Mouse (Mus musculus): ENCODE data around the gene Cep72. TPM values are rescaled to one million over a fixed set of nuclear protein-coding genes. Genes with fewer than 3 reads are reported as not detected.

The Cep72 gene
- total and polyA plus RNA-seq, 3 experiments = 3.4 to 16.3 (median 11.2) TPM

- DNase-seq (ENCODE audit: low spot score) (no peak), ATAC-seq (ENCODE audit: extremely low read depth, insufficient number of reproducible peaks, low FRiP score, poor library complexity, severe bottlenecking) (no peak)
- TF ChIP-seq TAL1 (conservative IDR thresholded peaks at IDR 0.05; ENCODE audit: low read depth, low read length) = no peak
- Histone ChIP-seq H3K4me3 (ENCODE audit: low read depth, low read length) (no peak overlapping the region), H3K27me3 (ENCODE audit: insufficient read depth, low read length) (peaks cover 5% of the 10 kb centered on the region; the same call in 1 of the 2 replicates), H3K9me3 (replicated peaks) (no peaks in the 10 kb centered on the region), H3K36me3 (replicated peaks) (no peaks in the 10 kb centered on the region), H3K4me1 (ENCODE audit: insufficient read depth, low read depth, low read length) (no peaks in the 10 kb centered on the region)
These were observed 70.8 kb downstream of the Cep72 start for GRCm38 (mm10) chr13:73991267-73991666.

DNA sequence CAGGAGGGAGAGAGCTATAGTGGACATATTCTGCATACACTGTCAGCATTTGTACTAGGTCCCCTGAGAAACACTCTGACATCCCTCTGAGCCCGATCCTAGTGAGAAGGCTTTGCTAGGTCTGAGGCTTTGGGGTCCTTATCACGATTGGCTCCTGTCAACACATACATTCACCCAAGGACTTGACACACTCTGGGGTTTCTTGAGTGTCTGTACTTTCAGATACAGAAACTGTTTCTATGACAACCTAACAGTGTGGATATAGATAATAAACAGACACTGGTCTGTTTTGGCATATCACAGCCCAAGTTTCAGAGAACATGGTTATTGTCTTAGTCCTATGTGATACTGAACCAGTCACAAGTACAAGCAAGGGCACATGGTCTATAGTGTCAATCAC lies 71.3 kb downstream of the Cep72 start:
- Histone ChIP-seq H3K4me3 (ENCODE audit: low read depth, low read length) (no peak overlapping the region), H3K4me1 (ENCODE audit: insufficient read depth, low read depth, low read length) (no peaks in the 10 kb centered on the region), H3K9me3 (replicated peaks) (no peaks in the 10 kb centered on the region), H3K36me3 (replicated peaks) (no peaks in the 10 kb centered on the region), H3K27me3 (ENCODE audit: insufficient read depth, low read length) (peaks cover 5% of the 10 kb centered on the region; the same call in 1 of the 2 replicates)
- TF ChIP-seq CTCF (IDR thresholded peaks at IDR 0.05; ENCODE audit: low read depth, low read length) (no peak), TAL1 (conservative IDR thresholded peaks at IDR 0.05; ENCODE audit: low read depth, low read length) (no peak), GATA2 (IDR thresholded peaks at IDR 0.05; ENCODE audit: borderline replicate concordance, low read depth, low read length) (no peak), GATA1 (IDR thresholded peaks at IDR 0.05; ENCODE audit: borderline replicate concordance, low read length) (no peak), POLR2AphosphoS5 (IDR thresholded peaks at IDR 0.05; ENCODE audit: insufficient replicate concordance, low read depth, low read length) (no peak)
- DNase-seq (ENCODE audit: low spot score) = no peak
- ATAC-seq (ENCODE audit: extremely low read depth, insufficient number of reproducible peaks, low FRiP score, poor library complexity, severe bottlenecking) = no peak

- ATAC-seq (ENCODE audit: extremely low read depth, insufficient number of reproducible peaks, low FRiP score, poor library complexity, severe bottlenecking) = no peak
- Histone ChIP-seq H3K36me3 (replicated peaks) (no peaks in the 10 kb centered on the region), H3K4me1 (ENCODE audit: insufficient read depth, low read depth, low read length) (no peaks in the 10 kb centered on the region), H3K9me3 (replicated peaks) (no peaks in the 10 kb centered on the region), H3K27me3 (ENCODE audit: insufficient read depth, low read length) (peaks cover 5% of the 10 kb centered on the region; the same call in 1 of the 2 replicates), H3K4me3 (ENCODE audit: low read depth, low read length) (no peak overlapping the region)
- no peak for TF ChIP-seq TAL1 (conservative IDR thresholded peaks at IDR 0.05; ENCODE audit: low read depth, low read length)
- TF ChIP-seq GATA1 (IDR thresholded peaks at IDR 0.05; ENCODE audit: borderline replicate concordance, low read length) = no peak
- no peak for TF ChIP-seq GATA2 (IDR thresholded peaks at IDR 0.05; ENCODE audit: borderline replicate concordance, low read depth, low read length)
- TF ChIP-seq CTCF (IDR thresholded peaks at IDR 0.05; ENCODE audit: low read depth, low read length) = no peak
- no peak for TF ChIP-seq POLR2AphosphoS5 (IDR thresholded peaks at IDR 0.05; ENCODE audit: insufficient replicate concordance, low read depth, low read length)
- DNase-seq (ENCODE audit: low spot score) = no peak
These were observed 71.8 kb downstream of the Cep72 start for GRCm38 (mm10) chr13:73990325-73990724.

Other genes starting within 250 kb of the Cep72 start
- not detected in 2 replicates for gene Nkd2, start 214.7 kb downstream of the Cep72 start, total RNA-seq (2014; fragmentation: Nextera tagmentation)
- gene Nkd2, start 214.7 kb downstream of the Cep72 start, total RNA-seq (2017) = 0.06 and 0.27 TPM in 2 replicates
- not detected in 2 replicates for gene Nkd2, start 214.7 kb downstream of the Cep72 start, polyA plus RNA-seq (2012)
- gene Trip13, start 124.5 kb downstream of the Cep72 start, total RNA-seq (2014; fragmentation: Nextera tagmentation) = 46.7 and 57.6 TPM in 2 replicates
- gene Trip13, start 124.5 kb downstream of the Cep72 start, total RNA-seq (2017) = 48.2 and 57.7 TPM in 2 replicates
- 4.5 and 4.9 TPM in 2 replicates for gene Trip13, start 124.5 kb downstream of the Cep72 start, polyA plus RNA-seq (2012)
- gene Brd9, start 124.5 kb downstream of the Cep72 start, total RNA-seq (2014; fragmentation: Nextera tagmentation) = 33.0 and 41.3 TPM in 2 replicates
- 48.2 and 51.3 TPM in 2 replicates for gene Brd9, start 124.5 kb downstream of the Cep72 start, total RNA-seq (2017)
- gene Brd9, start 124.5 kb downstream of the Cep72 start, polyA plus RNA-seq (2012) = 9.2 and 9.9 TPM in 2 replicates
- not detected in 2 replicates for gene Zdhhc11, start 98.4 kb downstream of the Cep72 start, total RNA-seq (2014; fragmentation: Nextera tagmentation)
- not detected in 2 replicates for gene Zdhhc11, start 98.4 kb downstream of the Cep72 start, total RNA-seq (2017)
- not detected in 2 replicates for gene Zdhhc11, start 98.4 kb downstream of the Cep72 start, polyA plus RNA-seq (2012)
- gene Tppp, start 52.9 kb downstream of the Cep72 start, total RNA-seq (2014; fragmentation: Nextera tagmentation) = not detected in 2 replicates
- gene Tppp, start 52.9 kb downstream of the Cep72 start, total RNA-seq (2017) = 0.12 and 0.16 TPM in 2 replicates
- not detected in 2 replicates for gene Tppp, start 52.9 kb downstream of the Cep72 start, polyA plus RNA-seq (2012)
- gene Slc9a3, start 59.2 kb upstream of the Cep72 start, total RNA-seq (2014; fragmentation: Nextera tagmentation) = not detected in 2 replicates
- gene Slc9a3, start 59.2 kb upstream of the Cep72 start, total RNA-seq (2017) = 0.06 and 0.11 TPM in 2 replicates
- not detected in 2 replicates for gene Slc9a3, start 59.2 kb upstream of the Cep72 start, polyA plus RNA-seq (2012)
- 34.3 and 39.1 TPM in 2 replicates for gene Exoc3, start 146.4 kb upstream of the Cep72 start, total RNA-seq (2014; fragmentation: Nextera tagmentation)
- gene Exoc3, start 146.4 kb upstream of the Cep72 start, total RNA-seq (2017) = 43.7 and 46.7 TPM in 2 replicates
- 7.9 and 26.6 TPM in 2 replicates for gene Exoc3, start 146.4 kb upstream of the Cep72 start, polyA plus RNA-seq (2012)
- not detected in 2 replicates for gene Ahrr, start 230.0 kb upstream of the Cep72 start, total RNA-seq (2014; fragmentation: Nextera tagmentation)
- gene Ahrr, start 230.0 kb upstream of the Cep72 start, total RNA-seq (2017) = 0.11 and 0.17 TPM in 2 replicates
- gene Ahrr, start 230.0 kb upstream of the Cep72 start, polyA plus RNA-seq (2012) = not detected in 2 replicates